Mouse (Mus musculus) hindbrain, embryonic 14.5 days (tissue): ENCODE measurements at regions not wholly inside any gene's neighbourhood (a gene's known extent, or its start where the extent isn't known, plus 50 kb on each side); places are given as distances from the start of the nearest gene placed in this dataset.

Experiments used
- ATAC-seq: fragments of 200-750 bp; cut with Nextera tagmentation; 2 replicates; pipeline ENCODE4 v1.8.0; 2017; ENCODE audit warnings: moderate number of reproducible peaks, mild to moderate bottlenecking, moderate TSS enrichment, moderate library complexity; ENCODE audit not compliant: low FRiP score
- DNase-seq: peaks from one replicate; pipeline ENCODE4 v3.0.0-alpha.2; 2015; ENCODE audit warnings: low spot score
- H3K27ac ChIP-seq: fragments of 300-500 bp; sonication (generic); 2 replicates; pipeline ENCODE4 v1.5.1; 2014; ENCODE audit warnings: mild to moderate bottlenecking, moderate library complexity
- H3K27me3 ChIP-seq: fragments of 300-500 bp; sonication (generic); 2 replicates; pipeline ENCODE4 v1.6.1; 2014; ENCODE audit warnings: mild to moderate bottlenecking, low read length, mixed read lengths; ENCODE audit not compliant: control insufficient read depth, insufficient read depth
- H3K36me3 ChIP-seq: fragments of 300-500 bp; sonication (generic); replicated peaks from 2 replicates; pipeline ENCODE4 v1.6.1; 2014; ENCODE audit not compliant: control insufficient read depth, insufficient read depth
- H3K4me1 ChIP-seq: fragments of 300-500 bp; sonication (generic); replicated peaks from 2 replicates; pipeline ENCODE4 v1.6.1; 2014; ENCODE audit warnings: antibody characterized with exemption, low read length, mixed read lengths; ENCODE audit not compliant: control insufficient read depth, insufficient read depth
- H3K4me2 ChIP-seq: fragments of 300-500 bp; sonication (generic); replicated peaks from 2 replicates; pipeline ENCODE4 v1.6.1; 2014; ENCODE audit warnings: mild to moderate bottlenecking, moderate library complexity
- H3K4me3 ChIP-seq: fragments of 300-500 bp; sonication (generic); replicated peaks from 2 replicates; pipeline ENCODE4 v1.5.1; 2014; ENCODE audit warnings: mild to moderate bottlenecking, low read length
- H3K9ac ChIP-seq: fragments of 300-500 bp; sonication (generic); 2 replicates; pipeline ENCODE4 v1.6.1; 2014
- H3K9me3 ChIP-seq: fragments of 300-500 bp; sonication (generic); 2 replicates; pipeline ENCODE4 v1.6.1; 2016; ENCODE audit warnings: low read length; ENCODE audit not compliant: control insufficient read depth
- WGBS: fragments of 180-500 bp; shearing (Covaris S2); extraction: QIAGEN DNeasy Blood & Tissue Kit; methylation state at CpG from one replicate; pipeline ENCODE4 v1.1.7; 2014; 5-methylcytosine and 5-hydroxymethylcytosine counted together

DNA sequence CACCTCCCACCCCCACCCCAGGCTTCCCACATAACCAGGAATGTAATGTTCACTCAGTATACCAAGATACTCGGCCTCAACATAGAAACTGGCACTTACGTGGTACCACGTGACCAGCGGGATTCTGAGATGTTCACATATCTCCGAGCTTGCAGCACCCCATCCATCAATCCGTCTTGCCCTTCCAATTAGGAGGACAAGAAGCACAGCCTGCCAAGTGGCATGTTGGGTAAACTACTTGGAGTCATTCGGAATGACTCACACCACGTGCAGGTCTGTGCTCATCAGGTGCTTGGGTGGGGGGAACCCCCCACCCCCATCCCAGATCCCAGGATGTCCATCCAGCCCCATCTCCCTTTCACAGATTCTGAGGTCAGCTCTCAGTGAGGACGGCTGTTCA is 223.9 kb downstream of the Sox9 start:
- 82% methylated on average over 9 of the region's 9 CpGs for WGBS
- no peak overlapping the region for H3K4me2 ChIP-seq

DNA sequence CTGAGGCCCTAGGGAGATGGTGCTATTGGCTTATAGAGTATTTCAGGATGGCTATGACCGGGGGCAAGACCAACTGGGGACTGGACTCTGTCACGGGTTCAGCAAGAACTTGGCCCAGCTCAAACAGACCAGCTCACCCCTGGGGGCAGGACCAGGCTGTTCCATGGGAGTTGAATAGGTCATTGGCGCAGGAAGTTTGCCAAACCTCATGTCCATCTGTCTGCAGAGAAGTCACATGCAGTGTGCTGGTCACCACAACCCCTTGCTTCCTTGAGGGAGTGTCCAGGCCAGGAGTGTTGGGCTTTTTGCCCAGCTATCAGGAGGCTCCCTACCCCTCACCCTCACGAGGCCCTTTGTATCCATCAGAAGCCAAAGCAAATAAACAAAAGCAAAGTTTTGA is 226.5 kb downstream of the Sox9 start:
- DNase-seq (no peak), ATAC-seq (no peak)
- H3K4me2 ChIP-seq: no peak overlapping the region
- no peak overlapping the region for H3K4me3 ChIP-seq
- no peak overlapping the region for H3K9ac ChIP-seq
- H3K4me1 ChIP-seq: no peaks in the 10 kb centered on the region; the same call in 1 of the 2 replicates
- H3K27me3 ChIP-seq: no peaks in the 10 kb centered on the region
- H3K27ac ChIP-seq: no peak overlapping the region
- no peaks in the 10 kb centered on the region for H3K9me3 ChIP-seq
- WGBS: 74% methylated on average over 4 of the region's 4 CpGs
- no peaks in the 10 kb centered on the region for H3K36me3 ChIP-seq

More for the DNA sequence above, 223.9 kb downstream of the Sox9 start:
- DNase-seq (no peak), ATAC-seq (no peak)
- H3K9ac ChIP-seq: no peak overlapping the region
- no peaks in the 10 kb centered on the region for H3K27me3 ChIP-seq
- H3K27ac ChIP-seq: no peak overlapping the region
- H3K4me3 ChIP-seq: no peak overlapping the region
- no peaks in the 10 kb centered on the region for H3K9me3 ChIP-seq
- no peaks in the 10 kb centered on the region for H3K4me1 ChIP-seq
- no peaks in the 10 kb centered on the region for H3K36me3 ChIP-seq

DNA sequence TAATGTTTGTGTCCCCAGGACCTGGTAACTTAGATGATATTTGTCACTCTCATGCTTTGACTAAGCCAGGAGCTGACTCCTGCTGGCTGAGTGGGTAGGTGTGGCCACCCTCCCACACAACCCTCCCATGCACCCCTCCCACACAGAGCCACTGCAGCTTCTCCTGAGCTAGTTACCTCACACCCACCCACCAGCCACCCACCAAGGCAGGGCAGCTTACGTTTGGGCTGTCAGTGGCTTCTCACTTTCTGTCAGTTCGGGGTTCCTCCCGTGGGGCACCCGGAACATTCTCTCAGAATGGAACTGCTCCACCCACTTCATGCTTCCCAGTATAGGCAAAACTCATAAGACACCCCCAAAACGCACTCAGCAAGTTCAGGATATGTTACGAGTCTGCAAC is 227.4 kb downstream of the Sox9 start:
- no peaks in the 10 kb centered on the region for H3K36me3 ChIP-seq
- no peak overlapping the region for H3K4me3 ChIP-seq
- H3K4me1 ChIP-seq: peaks cover 1% of the 10 kb centered on the region
- WGBS: 93% methylated on average over 6 of the region's 6 CpGs
- H3K27ac ChIP-seq: no peak overlapping the region
- no peak overlapping the region for H3K4me2 ChIP-seq
- no peaks in the 10 kb centered on the region for H3K27me3 ChIP-seq
- no peak for DNase-seq
- no peak for ATAC-seq
- H3K9me3 ChIP-seq: no peaks in the 10 kb centered on the region
- H3K9ac ChIP-seq: no peak overlapping the region

DNA sequence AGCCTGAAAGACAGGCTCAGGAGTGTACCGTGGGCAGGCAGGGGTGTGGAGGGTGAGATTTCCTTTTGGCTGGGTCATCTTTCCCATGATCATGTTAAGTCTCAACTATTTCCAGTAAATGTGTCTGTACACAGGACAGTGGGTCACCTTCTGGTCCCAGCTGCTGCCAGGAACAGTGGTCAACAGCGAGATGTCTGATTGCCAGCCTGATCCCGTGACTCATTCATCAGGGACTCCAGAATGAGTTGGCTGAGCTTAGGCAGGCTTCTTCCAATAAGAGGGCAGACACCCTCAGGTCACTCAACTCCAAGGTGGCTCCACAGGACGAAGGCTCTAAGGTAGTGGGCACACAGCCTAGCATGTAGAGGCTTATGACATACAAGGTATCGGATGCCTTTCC is 228.9 kb downstream of the Sox9 start:
- ATAC-seq (no peak), DNase-seq (no peak)
- H3K27me3 ChIP-seq: no peaks in the 10 kb centered on the region
- no peak overlapping the region for H3K4me3 ChIP-seq
- WGBS: 89% methylated on average over 5 of the region's 5 CpGs
- H3K4me2 ChIP-seq: no peak overlapping the region
- H3K36me3 ChIP-seq: no peaks in the 10 kb centered on the region
- H3K9me3 ChIP-seq: no peaks in the 10 kb centered on the region
- no peak overlapping the region for H3K9ac ChIP-seq
- H3K27ac ChIP-seq: no peak overlapping the region
- peaks cover 10% of the 10 kb centered on the region for H3K4me1 ChIP-seq

DNA sequence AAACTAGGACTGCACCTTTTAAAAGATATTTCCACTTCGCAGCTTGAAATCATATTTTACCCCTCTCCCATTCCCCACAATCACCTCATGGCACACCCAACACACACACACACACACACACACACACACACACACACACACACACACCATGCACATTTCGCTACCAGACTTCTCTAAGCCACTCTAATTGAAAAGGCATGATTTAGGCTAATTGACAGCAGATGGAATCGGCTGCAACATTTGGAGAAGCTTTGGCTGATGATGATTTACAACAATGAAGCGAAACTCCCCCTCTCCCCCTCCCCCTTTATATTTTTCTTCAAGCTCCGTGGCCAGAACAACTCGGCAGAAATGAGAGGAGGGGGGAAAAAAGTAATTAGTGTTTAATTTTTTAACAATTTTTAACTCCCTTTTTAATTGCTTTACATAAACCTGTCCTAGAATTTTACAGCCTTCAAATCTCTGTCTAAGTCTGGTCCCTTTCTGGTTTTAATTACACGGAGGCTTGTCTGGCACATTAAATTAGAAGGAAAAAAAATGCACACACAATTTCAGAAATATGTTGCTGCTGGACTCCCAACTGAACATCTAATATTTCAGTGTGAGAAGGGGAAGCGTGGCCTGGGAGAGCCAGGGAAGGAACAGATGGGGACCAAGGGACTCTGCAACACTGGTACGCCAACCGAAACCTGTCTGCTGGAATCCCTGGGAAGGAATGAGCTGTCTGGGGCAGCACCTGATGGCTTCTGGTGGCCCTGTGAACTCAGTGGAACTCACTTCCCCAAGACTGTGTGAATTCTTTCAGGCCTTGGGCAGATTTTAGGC is 232.4 kb downstream of the Sox9 start:
- Histone ChIP-seq H3K36me3 (no peaks in the 10 kb centered on the region), H3K4me3 (no peak overlapping the region), H3K9me3 (no peaks in the 10 kb centered on the region), H3K9ac (no peak overlapping the region), H3K4me2 (no peak overlapping the region), H3K27me3 (no peaks in the 10 kb centered on the region), H3K27ac (peak overlapping the region; percentile 34), H3K4me1 (peaks cover 28% of the 10 kb centered on the region)
- WGBS: 38% methylated on average over 10 of the region's 10 CpGs
- DNase-seq (peak; percentile 65), ATAC-seq (no peak)

DNA sequence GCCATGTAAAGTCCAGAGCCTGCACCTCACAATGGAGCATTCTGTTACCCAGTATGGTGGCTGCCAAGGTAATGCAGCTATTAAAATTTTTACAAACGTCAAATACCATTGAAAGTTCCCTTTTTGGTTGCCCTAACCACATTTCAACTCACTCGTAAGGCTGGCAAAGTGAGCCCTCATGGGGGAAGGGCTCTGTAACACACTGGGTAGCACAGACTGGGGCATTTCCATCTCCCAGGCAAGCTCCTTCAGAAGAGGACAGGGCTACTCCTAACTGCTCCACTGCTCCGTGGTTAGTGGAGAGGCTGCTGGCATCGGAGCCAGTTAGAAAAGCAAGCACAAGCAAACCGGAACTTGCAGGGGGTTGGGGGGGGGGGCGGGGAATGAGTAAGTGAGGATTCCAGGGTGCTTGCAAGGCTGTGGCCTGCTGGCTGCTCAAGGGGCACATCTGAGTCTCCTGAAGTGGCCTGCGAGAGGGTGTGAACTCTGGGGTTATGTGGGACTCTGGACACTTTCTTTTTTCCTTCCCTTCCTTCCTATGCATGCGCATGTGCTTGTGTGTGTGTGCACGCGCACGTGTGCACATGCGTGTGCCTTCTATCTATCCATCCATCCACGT is 233.8 kb downstream of the Sox9 start:
- no peak for ATAC-seq
- 56% methylated on average over 12 of the region's 13 CpGs for WGBS
- H3K4me1 ChIP-seq: peaks cover 28% of the 10 kb centered on the region
- no peaks in the 10 kb centered on the region for H3K27me3 ChIP-seq
- no peak overlapping the region for H3K4me2 ChIP-seq
- no peaks in the 10 kb centered on the region for H3K9me3 ChIP-seq
- DNase-seq: no peak
- H3K27ac ChIP-seq: no peak overlapping the region
- H3K36me3 ChIP-seq: no peaks in the 10 kb centered on the region
- H3K4me3 ChIP-seq: no peak overlapping the region
- no peak overlapping the region for H3K9ac ChIP-seq

DNA sequence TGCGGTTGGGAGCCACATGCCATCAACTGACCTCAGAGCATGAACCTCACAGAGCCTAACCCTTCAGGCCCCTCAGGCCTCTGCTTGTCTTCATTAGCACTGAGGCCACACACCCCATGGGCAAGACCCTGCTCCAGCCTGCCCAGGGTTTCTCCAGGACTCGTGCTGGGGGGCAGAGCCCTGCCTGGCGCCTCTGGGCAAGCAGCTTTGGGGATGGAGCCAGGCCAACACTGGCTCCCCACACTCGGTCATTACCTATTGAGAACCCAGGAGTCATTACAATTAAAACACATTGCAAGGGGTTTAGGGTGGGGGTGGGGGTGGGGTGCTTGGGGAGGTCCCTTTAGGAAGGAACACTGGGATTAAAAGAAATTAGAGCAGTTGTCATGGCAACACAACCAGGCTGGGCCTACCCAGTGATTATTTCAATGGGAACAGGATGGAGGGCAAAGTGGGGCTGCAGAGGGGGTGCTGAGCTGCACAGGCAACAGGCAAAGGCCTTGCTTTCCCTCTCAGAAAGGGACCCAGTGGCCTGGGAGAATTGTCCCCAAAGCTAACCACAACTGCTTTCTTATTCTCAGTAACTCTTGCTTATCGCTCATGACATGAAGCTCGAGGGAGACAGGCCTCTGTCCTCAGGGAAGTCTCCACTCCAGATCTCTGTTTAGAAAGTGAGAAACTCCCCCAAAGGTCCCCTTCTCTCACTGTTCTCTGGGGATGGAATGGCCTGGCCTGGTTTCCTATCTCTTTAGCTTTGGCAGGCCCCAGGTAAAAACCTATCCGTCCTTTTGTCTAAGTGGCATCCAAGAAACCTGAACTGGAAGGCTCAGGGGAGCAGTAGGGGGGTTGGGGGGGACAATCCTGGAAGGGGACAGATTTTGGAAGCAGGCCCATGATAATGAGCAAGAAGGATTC is 235.0 kb downstream of the Sox9 start:
- Histone ChIP-seq H3K4me1 (peaks cover 28% of the 10 kb centered on the region), H3K9me3 (no peaks in the 10 kb centered on the region), H3K9ac (no peak overlapping the region), H3K27ac (peak overlapping the region; percentile 57), H3K4me2 (no peak overlapping the region), H3K4me3 (no peak overlapping the region), H3K27me3 (no peaks in the 10 kb centered on the region), H3K36me3 (no peaks in the 10 kb centered on the region)
- 26% methylated on average over 7 of the region's 7 CpGs for WGBS
- DNase-seq (no peak), ATAC-seq (peak; percentile 73)

DNA sequence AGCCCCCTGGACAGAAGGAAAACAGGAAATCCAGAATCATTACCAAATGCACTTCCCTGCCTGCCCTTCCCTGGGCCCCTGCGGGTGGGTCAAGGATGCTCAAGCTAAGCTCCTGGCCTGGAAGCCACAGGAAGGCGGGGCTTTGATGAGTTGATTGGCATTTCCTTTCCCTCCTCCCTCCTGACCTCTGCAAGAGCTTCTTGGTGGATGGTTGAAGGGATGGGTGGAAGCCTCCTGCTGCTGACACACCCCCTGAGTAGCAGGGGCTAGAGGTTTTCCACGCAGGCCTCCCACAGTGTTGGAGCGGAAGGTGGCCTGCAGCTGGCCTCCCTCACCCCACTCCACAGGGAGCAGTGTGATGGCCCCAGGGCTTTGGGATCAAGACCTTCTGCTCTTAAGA is 239.5 kb downstream of the Sox9 start:
- ATAC-seq: no peak
- Histone ChIP-seq H3K9ac (no peak overlapping the region), H3K9me3 (no peaks in the 10 kb centered on the region), H3K36me3 (no peaks in the 10 kb centered on the region), H3K27ac (no peak overlapping the region), H3K27me3 (no peaks in the 10 kb centered on the region), H3K4me1 (peaks cover 16% of the 10 kb centered on the region), H3K4me2 (no peak overlapping the region), H3K4me3 (no peak overlapping the region)
- no peak for DNase-seq
- WGBS: 52% methylated on average over 4 of the region's 4 CpGs

DNA sequence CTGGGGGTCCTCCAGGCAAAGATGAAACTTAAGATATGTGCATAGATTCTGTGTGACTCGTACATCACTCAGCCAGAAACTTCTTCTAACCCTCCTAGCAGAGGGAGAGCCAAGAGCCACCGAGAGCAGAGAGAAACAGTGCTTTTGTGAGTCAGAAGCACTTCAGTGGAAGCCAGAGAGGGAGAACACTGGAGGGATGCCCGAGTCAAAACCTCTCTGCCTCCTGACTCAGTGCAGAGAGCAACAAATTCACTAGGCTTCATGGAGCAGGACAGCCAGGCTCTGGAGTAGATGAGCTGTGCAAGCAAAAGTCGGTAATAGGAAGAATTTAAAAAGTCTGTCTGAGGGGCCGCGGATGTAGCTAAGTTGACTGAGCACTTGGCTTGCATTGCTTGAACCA is 245.0 kb downstream of the Sox9 start:
- no peaks in the 10 kb centered on the region for H3K36me3 ChIP-seq
- H3K4me3 ChIP-seq: no peak overlapping the region
- no peak for ATAC-seq
- H3K9ac ChIP-seq: no peak overlapping the region
- WGBS: 75% methylated on average over 6 of the region's 6 CpGs
- no peak for DNase-seq
- no peak overlapping the region for H3K4me2 ChIP-seq
- no peaks in the 10 kb centered on the region for H3K4me1 ChIP-seq
- no peak overlapping the region for H3K27ac ChIP-seq
- no peaks in the 10 kb centered on the region for H3K27me3 ChIP-seq
- no peaks in the 10 kb centered on the region for H3K9me3 ChIP-seq
